Mouse (Mus musculus): ENCODE measurements around the gene Ppid. TPM values are rescaled to one million over a fixed set of nuclear protein-coding genes. Genes with fewer than 3 reads are reported as not detected.

Gene Ppid
- polyA plus RNA-seq, 1 experiment from 2014 or later, result 185 TPM

DNA sequence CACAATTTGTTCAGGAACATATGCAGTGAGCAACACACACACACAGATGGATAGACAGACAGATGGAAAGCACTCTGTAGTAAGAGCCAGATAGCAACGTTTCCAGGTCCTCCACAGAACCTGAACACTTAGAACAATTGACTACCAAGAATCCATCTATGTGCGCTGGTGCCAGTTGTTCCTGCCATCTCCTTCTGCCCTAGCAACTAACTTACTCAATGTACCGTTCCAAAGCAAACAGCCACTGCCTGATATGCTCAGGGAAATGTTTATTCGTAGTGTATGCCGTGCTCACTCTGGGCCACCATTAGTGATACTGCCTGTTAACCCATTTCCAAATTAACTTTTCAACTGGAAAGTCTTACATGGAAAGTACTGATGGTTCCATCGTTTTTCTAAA lies 36.1 kb upstream of the Ppid start:
- Histone ChIP-seq H3K27ac (ENCODE audit: low read depth) (no peak overlapping the region), H3K4me1 (ENCODE audit: insufficient read depth) (no peaks in the 10 kb centered on the region), H3K9ac (no peak overlapping the region), H3K4me3 (ENCODE audit: low read depth, low read length) (no peak overlapping the region), H3K9me3 (ENCODE audit: low read depth, low read length) (no peaks in the 10 kb centered on the region), H3K27me3 (ENCODE audit: insufficient read depth, low read length) (no peaks in the 10 kb centered on the region), H3K36me3 (ENCODE audit: insufficient read depth) (no peaks in the 10 kb centered on the region), H3K4me2 (no peak overlapping the region)
- 81% methylated on average over 6 of the region's 6 CpGs for WGBS
- DNase-seq (no peak), ATAC-seq (ENCODE audit: insufficient read depth) (no peak)
- no peak for TF ChIP-seq CTCF (IDR thresholded peaks at IDR 0.05; ENCODE audit: low read depth)

DNA sequence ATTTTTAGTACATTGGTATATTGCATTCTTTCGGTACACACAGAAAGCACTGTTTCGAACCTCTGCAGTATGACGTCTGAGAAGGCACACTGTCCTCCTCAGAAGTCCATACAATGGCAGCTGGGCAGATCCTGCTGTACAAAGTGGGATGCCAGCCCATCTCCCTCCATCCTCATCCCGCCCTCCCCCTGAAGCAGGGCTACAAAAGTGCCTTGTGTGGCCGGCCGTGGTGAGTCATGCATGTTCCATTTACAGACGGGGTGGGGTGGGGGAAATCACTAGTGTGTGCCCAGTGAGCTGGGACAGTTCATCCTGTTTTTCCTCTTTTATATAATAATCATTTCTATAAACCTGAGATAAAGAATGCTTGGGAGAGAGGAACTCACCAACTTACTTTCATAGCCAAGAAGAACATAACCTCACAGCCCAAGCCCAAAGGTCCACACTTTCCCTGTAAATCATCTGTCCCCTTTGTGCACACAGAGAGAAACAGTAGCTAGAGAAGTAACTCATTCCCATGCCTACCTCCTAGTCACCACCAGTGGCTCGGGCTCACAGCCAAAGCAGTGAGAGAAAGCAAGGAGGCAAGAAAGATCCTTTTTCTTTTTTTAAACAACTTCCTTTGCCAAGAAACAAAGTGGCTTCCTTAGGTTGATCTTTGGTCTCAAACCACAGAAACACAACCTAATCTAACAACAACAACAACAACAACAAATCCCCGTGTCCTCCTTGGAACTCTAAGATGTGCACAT lies 31.9 kb upstream of the Ppid start:
- ATAC-seq (ENCODE audit: insufficient read depth), result no peak
- H3K4me3 ChIP-seq (ENCODE audit: low read depth, low read length), result no peak overlapping the region
- no peaks in the 10 kb centered on the region for H3K4me1 ChIP-seq (ENCODE audit: insufficient read depth)
- H3K9ac ChIP-seq, result no peak overlapping the region
- no peaks in the 10 kb centered on the region for H3K9me3 ChIP-seq (ENCODE audit: low read depth, low read length)
- 78% methylated on average over 9 of the region's 9 CpGs for WGBS
- TF ChIP-seq CTCF (IDR thresholded peaks at IDR 0.05; ENCODE audit: low read depth), result no peak
- no peaks in the 10 kb centered on the region for H3K36me3 ChIP-seq (ENCODE audit: insufficient read depth)
- H3K4me2 ChIP-seq, result no peak overlapping the region
- peak; percentile 37 for DNase-seq
- no peaks in the 10 kb centered on the region for H3K27me3 ChIP-seq (ENCODE audit: insufficient read depth, low read length)
- H3K27ac ChIP-seq (ENCODE audit: low read depth), result peak overlapping the region; percentile 47; the same call in 1 of the 2 replicates

DNA sequence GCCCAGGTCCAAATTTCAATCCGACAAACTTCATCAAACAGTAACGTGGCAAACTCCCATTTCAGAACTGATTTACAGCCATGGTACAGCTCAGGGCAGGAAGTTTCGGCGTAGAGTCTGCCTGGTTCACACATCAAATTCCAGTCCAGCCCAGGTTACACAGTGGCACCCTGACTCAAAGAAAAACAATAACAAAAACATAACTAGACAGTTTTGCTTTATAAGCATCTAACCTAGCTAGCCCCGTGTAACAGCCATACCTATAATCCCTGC lies 31.4 kb upstream of the Ppid start:
- Histone ChIP-seq H3K27me3 (ENCODE audit: insufficient read depth, low read length) (no peaks in the 10 kb centered on the region), H3K36me3 (ENCODE audit: insufficient read depth) (no peaks in the 10 kb centered on the region), H3K4me2 (no peak overlapping the region), H3K4me1 (ENCODE audit: insufficient read depth) (no peaks in the 10 kb centered on the region), H3K9me3 (ENCODE audit: low read depth, low read length) (no peaks in the 10 kb centered on the region), H3K4me3 (ENCODE audit: low read depth, low read length) (no peak overlapping the region), H3K9ac (no peak overlapping the region), H3K27ac (ENCODE audit: low read depth) (peak overlapping the region; percentile 6; the same call in 1 of the 2 replicates)
- 70% methylated on average over 5 of the region's 5 CpGs for WGBS
- ATAC-seq (ENCODE audit: insufficient read depth) (no peak), DNase-seq (no peak)
- no peak for TF ChIP-seq CTCF (IDR thresholded peaks at IDR 0.05; ENCODE audit: low read depth)

GRCm38 (mm10) chr3:79560555-79560954 lies 30.6 kb upstream of the Ppid start:
- Histone ChIP-seq H3K4me1 (ENCODE audit: insufficient read depth) (no peaks in the 10 kb centered on the region), H3K27ac (ENCODE audit: low read depth) (no peak overlapping the region), H3K27me3 (ENCODE audit: insufficient read depth, low read length) (no peaks in the 10 kb centered on the region), H3K4me3 (ENCODE audit: low read depth, low read length) (no peak overlapping the region), H3K9me3 (ENCODE audit: low read depth, low read length) (no peaks in the 10 kb centered on the region), H3K36me3 (ENCODE audit: insufficient read depth) (no peaks in the 10 kb centered on the region), H3K9ac (no peak overlapping the region), H3K4me2 (no peak overlapping the region)
- DNase-seq, result no peak
- 92% methylated on average over 6 of the region's 6 CpGs for WGBS
- no peak for TF ChIP-seq CTCF (IDR thresholded peaks at IDR 0.05; ENCODE audit: low read depth)
- ATAC-seq (ENCODE audit: insufficient read depth), result no peak

- Histone ChIP-seq H3K4me3 (ENCODE audit: low read depth, low read length) (no peak overlapping the region), H3K27ac (ENCODE audit: low read depth) (no peak overlapping the region), H3K27me3 (ENCODE audit: insufficient read depth, low read length) (no peaks in the 10 kb centered on the region), H3K9ac (no peak overlapping the region), H3K9me3 (ENCODE audit: low read depth, low read length) (no peaks in the 10 kb centered on the region), H3K4me1 (ENCODE audit: insufficient read depth) (no peaks in the 10 kb centered on the region; the same call in 1 of the 2 replicates), H3K4me2 (no peak overlapping the region), H3K36me3 (ENCODE audit: insufficient read depth) (no peaks in the 10 kb centered on the region)
- 79% methylated on average over 10 of the region's 10 CpGs for WGBS
- TF ChIP-seq CTCF (IDR thresholded peaks at IDR 0.05; ENCODE audit: low read depth), result no peak
- DNase-seq, result no peak
- no peak for ATAC-seq (ENCODE audit: insufficient read depth)
Observed at GRCm38 (mm10) chr3:79561784-79562715, 29.1 kb upstream of the Ppid start.

DNA sequence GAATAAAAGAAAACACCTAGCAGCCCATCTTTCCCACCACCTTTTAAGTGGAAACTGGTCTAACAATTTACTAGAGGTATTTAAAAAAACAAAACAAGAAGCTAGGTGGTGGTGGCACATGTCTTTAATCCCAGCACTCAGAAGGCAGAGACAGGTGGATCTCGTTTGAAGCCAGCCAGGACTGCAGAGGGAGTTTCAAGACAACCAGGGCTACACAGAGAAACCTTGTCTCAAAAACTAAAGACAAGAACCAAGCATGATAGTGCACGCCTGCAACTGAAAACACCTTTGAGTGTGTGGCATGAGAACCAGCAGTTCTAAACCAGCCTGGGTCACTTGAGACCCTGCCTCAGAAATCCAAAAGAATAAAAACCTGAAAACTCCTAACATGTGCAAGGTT lies 27.6 kb upstream of the Ppid start:
- Histone ChIP-seq H3K36me3 (ENCODE audit: insufficient read depth) (no peaks in the 10 kb centered on the region), H3K9me3 (ENCODE audit: low read depth, low read length) (no peaks in the 10 kb centered on the region), H3K4me2 (no peak overlapping the region), H3K27ac (ENCODE audit: low read depth) (no peak overlapping the region), H3K9ac (no peak overlapping the region), H3K4me1 (ENCODE audit: insufficient read depth) (peaks cover 1% of the 10 kb centered on the region; the same call in 1 of the 2 replicates), H3K4me3 (ENCODE audit: low read depth, low read length) (no peak overlapping the region), H3K27me3 (ENCODE audit: insufficient read depth, low read length) (no peaks in the 10 kb centered on the region)
- DNase-seq (no peak), ATAC-seq (ENCODE audit: insufficient read depth) (no peak)
- TF ChIP-seq CTCF (IDR thresholded peaks at IDR 0.05; ENCODE audit: low read depth), result no peak
- WGBS, result 67% methylated on average over 2 of the region's 2 CpGs

All from lung, embryonic 14.5 days (tissue).